Mouse (Mus musculus) left cerebral cortex, postnatal 36 days (tissue): ENCODE measurements at regions not wholly inside any gene's neighbourhood (a gene's known extent, or its start where the extent isn't known, plus 50 kb on each side); places are given as distances from the start of the nearest gene placed in this dataset.

Source experiments
- DNase-seq, 2 experiments: peaks; one replicate each; pipeline ENCODE4 v3.0.0; 2021 to 2022; ENCODE audit warnings: low spot score in 2 of 2, mixed read lengths in 1 of 2
- intact Hi-C: fragments of 180-260 bp; cut with DNase I; formaldehyde crosslinking; loops from one replicate; pipeline ENCODE4 v1.15.1; 2025

GRCm38 (mm10) chr7:59178326-59178725 lies 50.2 kb upstream of the Ube3a start:
- peak; percentile 8 to 11 for DNase-seq
- intact Hi-C loops, result loop anchor here (2.0 kb wide), 1 partner anchor 50 kb away; the partner anchor contains the start of gene Ube3a
